Mouse (Mus musculus) kidney, embryonic 15.5 days (tissue): Measurements from ENCODE around the gene Akt1s1. TPM values are rescaled to one million over a fixed set of nuclear protein-coding genes. Genes with fewer than 3 reads are reported as not detected.

Experiments used
- ATAC-seq: fragments of 200-750 bp; cut with Nextera tagmentation; replicated peaks from 2 replicates; pipeline ENCODE4 v1.8.0; 2017; ENCODE audit warnings: moderate TSS enrichment; ENCODE audit not compliant: low FRiP score
- H3K27ac ChIP-seq: fragments of 300-500 bp; sonication (generic); 2 replicates; pipeline ENCODE4 v1.5.1; 2015; ENCODE audit warnings: mild to moderate bottlenecking, inconsistent platforms
- H3K27me3 ChIP-seq: fragments of 300-500 bp; sonication (generic); 2 replicates; pipeline ENCODE4 v1.6.1; 2015; ENCODE audit warnings: inconsistent platforms
- H3K36me3 ChIP-seq: fragments of 300-500 bp; sonication (generic); 2 replicates; pipeline ENCODE4 v1.6.1; 2015; ENCODE audit warnings: inconsistent platforms
- H3K4me1 ChIP-seq: fragments of 300-500 bp; sonication (generic); 2 replicates; pipeline ENCODE4 v1.6.1; 2015; ENCODE audit warnings: inconsistent platforms
- H3K4me2 ChIP-seq: fragments of 300-500 bp; sonication (generic); 2 replicates; pipeline ENCODE4 v1.6.1; 2015; ENCODE audit warnings: moderate library complexity, mild to moderate bottlenecking, inconsistent platforms
- H3K4me3 ChIP-seq: fragments of 300-500 bp; sonication (generic); replicated peaks from 2 replicates; pipeline ENCODE4 v1.5.1; 2015; ENCODE audit warnings: mild to moderate bottlenecking, inconsistent platforms
- H3K9ac ChIP-seq: fragments of 300-500 bp; sonication (generic); 2 replicates; pipeline ENCODE4 v1.6.1; 2015; ENCODE audit warnings: mild to moderate bottlenecking, inconsistent platforms
- H3K9me3 ChIP-seq: fragments of 300-500 bp; sonication (generic); replicated peaks from 2 replicates; pipeline ENCODE4 v1.6.1; 2016; ENCODE audit warnings: inconsistent platforms
- WGBS: fragments of 180-500 bp; shearing (Covaris S2); methylation state at CpG from one replicate; pipeline ENCODE4 v1.1.7; 2015; ENCODE audit warnings: mixed read lengths; 5-methylcytosine and 5-hydroxymethylcytosine counted together
- polyA plus RNA-seq: library from polyadenylated mRNA; unstranded; fragments of >200 nt; fragmentation: Nextera tagmentation; extraction: Ambion mirVana; gene quantifications from 2 replicates; pipeline ENCODE4 v1.2.1, GENCODE M21; 2015

Akt1s1 gene
- polyA plus RNA-seq, 1 experiment from 2014 or later, result 118 TPM

GRCm38 (mm10) chr7:44849416-44850111 is 773 bp downstream of the Akt1s1 start:
- H3K27me3 ChIP-seq, result no peaks in the 10 kb centered on the region
- peak; percentile 56 for ATAC-seq
- peak overlapping the region; percentile 77 for H3K9ac ChIP-seq
- peak overlapping the region; percentile 79 for H3K4me3 ChIP-seq
- no peaks in the 10 kb centered on the region for H3K9me3 ChIP-seq
- under 1% methylated on average over 41 of the region's 41 CpGs for WGBS
- H3K36me3 ChIP-seq, result peaks cover 44% of the 10 kb centered on the region
- peak overlapping the region; percentile 98 for H3K27ac ChIP-seq
- H3K4me2 ChIP-seq, result peak overlapping the region; percentile 78
- peaks cover 50% of the 10 kb centered on the region for H3K4me1 ChIP-seq

- Histone ChIP-seq H3K4me1 (peaks cover 56% of the 10 kb centered on the region), H3K27ac (peak overlapping the region; percentile 98), H3K9ac (peak overlapping the region; percentile 77), H3K9me3 (no peaks in the 10 kb centered on the region), H3K27me3 (no peaks in the 10 kb centered on the region), H3K4me3 (peak overlapping the region; percentile 79), H3K4me2 (peak overlapping the region; percentile 78), H3K36me3 (peaks cover 38% of the 10 kb centered on the region)
- WGBS, result under 1% methylated on average over 33 of the region's 33 CpGs
- ATAC-seq, result peak; percentile 44
These were observed 1.4 kb downstream of the Akt1s1 start for GRCm38 (mm10) chr7:44850146-44850545.

GRCm38 (mm10) chr7:44850789-44851624 is 2.2 kb downstream of the Akt1s1 start:
- ATAC-seq, result no peak
- peaks cover 65% of the 10 kb centered on the region for H3K4me1 ChIP-seq

GRCm38 (mm10) chr7:44851625-44852234 is 2.9 kb downstream of the Akt1s1 start:
- Histone ChIP-seq H3K9me3 (no peaks in the 10 kb centered on the region), H3K27me3 (no peaks in the 10 kb centered on the region), H3K4me3 (0 out of 2 replicates have a peak overlapping the region, but pooled peaks have one; percentile 79), H3K4me2 (0 out of 2 replicates have a peak overlapping the region, but pooled peaks have one; percentile 78), H3K36me3 (peaks cover 22% of the 10 kb centered on the region), H3K9ac (peak overlapping the region; percentile 77), H3K27ac (no peak overlapping the region; the same call in 1 of the 2 replicates), H3K4me1 (peaks cover 71% of the 10 kb centered on the region)
- no peak for ATAC-seq
- 91% methylated on average over 12 of the region's 12 CpGs for WGBS

More at GRCm38 (mm10) chr7:44850789-44851624, 2.2 kb downstream of the Akt1s1 start:
- peaks cover 29% of the 10 kb centered on the region for H3K36me3 ChIP-seq
- H3K9me3 ChIP-seq, result no peaks in the 10 kb centered on the region
- 75% methylated on average over 8 of the region's 8 CpGs for WGBS
- H3K27me3 ChIP-seq, result no peaks in the 10 kb centered on the region
- H3K4me3 ChIP-seq, result peak overlapping the region; percentile 79
- peak overlapping the region; percentile 78 for H3K4me2 ChIP-seq
- H3K9ac ChIP-seq, result peak overlapping the region; percentile 77
- H3K27ac ChIP-seq, result peak overlapping the region; percentile 98

GRCm38 (mm10) chr7:44852259-44853027 is 3.7 kb downstream of the Akt1s1 start:
- H3K36me3 ChIP-seq, result peaks cover 19% of the 10 kb centered on the region
- no peak overlapping the region for H3K4me3 ChIP-seq
- 0 out of 2 replicates have a peak overlapping the region, but pooled peaks have one; percentile 13 for H3K4me2 ChIP-seq
- H3K9me3 ChIP-seq, result no peaks in the 10 kb centered on the region
- 86% methylated on average over 36 of the region's 36 CpGs for WGBS
- no peaks in the 10 kb centered on the region for H3K27me3 ChIP-seq
- ATAC-seq, result no peak
- no peak overlapping the region for H3K9ac ChIP-seq
- H3K4me1 ChIP-seq, result peaks cover 68% of the 10 kb centered on the region
- H3K27ac ChIP-seq, result no peak overlapping the region

GRCm38 (mm10) chr7:44853065-44853464 is 4.3 kb downstream of the Akt1s1 start:
- ATAC-seq, result no peak

GRCm38 (mm10) chr7:44853596-44854355 is 5.0 kb downstream of the Akt1s1 start:
- ATAC-seq, result no peak; the same call in 1 of the 2 replicates
- Histone ChIP-seq H3K27me3 (no peaks in the 10 kb centered on the region), H3K9ac (peak overlapping the region; percentile 63), H3K4me2 (peak overlapping the region; percentile 96), H3K36me3 (peaks cover 21% of the 10 kb centered on the region), H3K9me3 (no peaks in the 10 kb centered on the region), H3K4me3 (peak overlapping the region; percentile 58), H3K27ac (peak overlapping the region; percentile 99), H3K4me1 (peaks cover 73% of the 10 kb centered on the region)
- 23% methylated on average over 26 of the region's 26 CpGs for WGBS

More at GRCm38 (mm10) chr7:44853065-44853464, 4.3 kb downstream of the Akt1s1 start:
- Histone ChIP-seq H3K4me1 (peaks cover 68% of the 10 kb centered on the region), H3K9me3 (no peaks in the 10 kb centered on the region), H3K4me2 (no peak overlapping the region), H3K4me3 (peak overlapping the region; percentile 58), H3K27ac (no peak overlapping the region), H3K27me3 (no peaks in the 10 kb centered on the region), H3K9ac (peak overlapping the region; percentile 63; the same call in 1 of the 2 replicates), H3K36me3 (peaks cover 19% of the 10 kb centered on the region)
- WGBS, result 93% methylated on average over 2 of the region's 2 CpGs

GRCm38 (mm10) chr7:44854356-44855031 is 5.7 kb downstream of the Akt1s1 start:
- peak; percentile 57 for ATAC-seq

GRCm38 (mm10) chr7:44855036-44855435 is 6.2 kb downstream of the Akt1s1 start:
- Histone ChIP-seq H3K4me3 (peak overlapping the region; percentile 58), H3K27ac (peak overlapping the region; percentile 99), H3K4me2 (peak overlapping the region; percentile 96), H3K36me3 (peaks cover 32% of the 10 kb centered on the region), H3K4me1 (peaks cover 73% of the 10 kb centered on the region), H3K9me3 (no peaks in the 10 kb centered on the region), H3K9ac (peak overlapping the region; percentile 63), H3K27me3 (no peaks in the 10 kb centered on the region)
- ATAC-seq, result no peak
- 27% methylated on average over 10 of the region's 10 CpGs for WGBS

More at GRCm38 (mm10) chr7:44854356-44855031, 5.7 kb downstream of the Akt1s1 start:
- Histone ChIP-seq H3K4me1 (peaks cover 73% of the 10 kb centered on the region), H3K27ac (peak overlapping the region; percentile 99), H3K4me3 (peak overlapping the region; percentile 58), H3K4me2 (peak overlapping the region; percentile 96), H3K9ac (peak overlapping the region; percentile 63), H3K9me3 (no peaks in the 10 kb centered on the region), H3K36me3 (peaks cover 26% of the 10 kb centered on the region), H3K27me3 (no peaks in the 10 kb centered on the region)
- WGBS, result 2% methylated on average over 45 of the region's 45 CpGs

GRCm38 (mm10) chr7:44856265-44856916 is 7.6 kb downstream of the Akt1s1 start:
- peak overlapping the region; percentile 65 for H3K4me3 ChIP-seq
- no peak for ATAC-seq
- peak overlapping the region; percentile 81 for H3K4me2 ChIP-seq
- no peaks in the 10 kb centered on the region for H3K9me3 ChIP-seq
- H3K27me3 ChIP-seq, result no peaks in the 10 kb centered on the region
- peaks cover 32% of the 10 kb centered on the region for H3K36me3 ChIP-seq
- peaks cover 73% of the 10 kb centered on the region for H3K4me1 ChIP-seq
- H3K27ac ChIP-seq, result peak overlapping the region; percentile 92
- 64% methylated on average over 9 of the region's 9 CpGs for WGBS
- H3K9ac ChIP-seq, result peak overlapping the region; percentile 70
